Mouse (Mus musculus) hindbrain, embryonic 14.5 days (tissue): Measurements from ENCODE around the gene Bean1. TPM values are rescaled to one million over a fixed set of nuclear protein-coding genes. Genes with fewer than 3 reads are reported as not detected.

Experiments
- ATAC-seq: fragments of 200-750 bp; cut with Nextera tagmentation; 2 replicates; pipeline ENCODE4 v1.8.0; 2017; ENCODE audit warnings: moderate number of reproducible peaks, mild to moderate bottlenecking, moderate TSS enrichment, moderate library complexity; ENCODE audit not compliant: low FRiP score
- DNase-seq: peaks from one replicate; pipeline ENCODE4 v3.0.0-alpha.2; 2015; ENCODE audit warnings: low spot score
- H3K27ac ChIP-seq: fragments of 300-500 bp; sonication (generic); 2 replicates; pipeline ENCODE4 v1.5.1; 2014; ENCODE audit warnings: mild to moderate bottlenecking, moderate library complexity
- H3K27me3 ChIP-seq: fragments of 300-500 bp; sonication (generic); 2 replicates; pipeline ENCODE4 v1.6.1; 2014; ENCODE audit warnings: mild to moderate bottlenecking, low read length, mixed read lengths; ENCODE audit not compliant: control insufficient read depth, insufficient read depth
- H3K36me3 ChIP-seq: fragments of 300-500 bp; sonication (generic); replicated peaks from 2 replicates; pipeline ENCODE4 v1.6.1; 2014; ENCODE audit not compliant: control insufficient read depth, insufficient read depth
- H3K4me1 ChIP-seq: fragments of 300-500 bp; sonication (generic); replicated peaks from 2 replicates; pipeline ENCODE4 v1.6.1; 2014; ENCODE audit warnings: antibody characterized with exemption, low read length, mixed read lengths; ENCODE audit not compliant: control insufficient read depth, insufficient read depth
- H3K4me2 ChIP-seq: fragments of 300-500 bp; sonication (generic); replicated peaks from 2 replicates; pipeline ENCODE4 v1.6.1; 2014; ENCODE audit warnings: mild to moderate bottlenecking, moderate library complexity
- H3K4me3 ChIP-seq: fragments of 300-500 bp; sonication (generic); replicated peaks from 2 replicates; pipeline ENCODE4 v1.5.1; 2014; ENCODE audit warnings: mild to moderate bottlenecking, low read length
- H3K9ac ChIP-seq: fragments of 300-500 bp; sonication (generic); 2 replicates; pipeline ENCODE4 v1.6.1; 2014
- H3K9me3 ChIP-seq: fragments of 300-500 bp; sonication (generic); 2 replicates; pipeline ENCODE4 v1.6.1; 2016; ENCODE audit warnings: low read length; ENCODE audit not compliant: control insufficient read depth
- WGBS: fragments of 180-500 bp; shearing (Covaris S2); extraction: QIAGEN DNeasy Blood & Tissue Kit; methylation state at CpG from one replicate; pipeline ENCODE4 v1.1.7; 2014; 5-methylcytosine and 5-hydroxymethylcytosine counted together
- polyA plus RNA-seq: library from polyadenylated mRNA; unstranded; fragments of >200 nt; fragmentation: Nextera tagmentation; extraction: Ambion mirVana; gene quantifications from 2 replicates; pipeline ENCODE4 v1.2.1, GENCODE M21; 2014

Gene Bean1
- polyA plus RNA-seq, 1 experiment from 2014 or later = 9.3 TPM

DNA sequence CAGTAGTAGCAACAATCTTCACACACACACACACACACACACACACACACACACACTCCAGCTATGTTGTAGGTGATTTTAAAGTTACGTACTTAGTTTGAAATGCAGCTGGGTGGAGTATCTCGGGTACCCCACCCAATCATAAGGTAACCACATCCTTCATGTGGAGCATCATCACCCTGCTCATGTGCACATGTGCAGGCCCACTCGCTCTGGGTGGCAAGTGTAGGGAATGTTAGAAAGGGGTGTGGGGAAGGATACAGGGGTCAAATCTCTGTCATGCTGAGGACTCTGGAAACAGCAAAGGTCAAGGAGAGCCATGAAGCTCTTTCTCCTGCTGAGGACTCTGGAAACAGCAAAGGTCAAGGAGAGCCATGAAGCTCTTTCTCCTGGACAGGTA lies 34.0 kb upstream of the Bean1 start:
- ATAC-seq (no peak), DNase-seq (no peak)
- Histone ChIP-seq H3K9me3 (no peaks in the 10 kb centered on the region), H3K4me2 (no peak overlapping the region), H3K36me3 (no peaks in the 10 kb centered on the region), H3K4me3 (no peak overlapping the region), H3K27me3 (no peaks in the 10 kb centered on the region), H3K27ac (no peak overlapping the region), H3K4me1 (no peaks in the 10 kb centered on the region), H3K9ac (no peak overlapping the region)
- 96% methylated on average over 3 of the region's 3 CpGs for WGBS

DNA sequence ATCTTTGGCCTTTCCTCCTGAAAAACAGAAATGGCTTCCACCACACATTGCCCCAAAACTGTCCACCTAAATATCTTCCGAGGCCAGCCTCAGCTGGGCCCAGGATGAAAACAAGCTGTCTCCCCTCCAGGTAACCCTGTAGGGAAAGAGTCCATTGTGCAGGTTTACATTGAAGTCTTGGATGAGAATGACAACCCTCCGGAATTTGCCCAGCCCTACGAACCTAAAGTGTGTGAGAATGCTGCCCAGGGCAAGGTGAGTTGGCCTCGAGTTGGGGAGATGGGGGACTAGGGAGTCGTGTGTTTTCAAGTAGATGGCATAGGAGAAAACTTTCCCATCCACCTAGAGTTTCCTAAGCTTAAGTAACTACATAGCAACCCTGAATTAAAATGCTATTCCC lies 32.6 kb upstream of the Bean1 start:
- no peak overlapping the region for H3K27ac ChIP-seq
- H3K9ac ChIP-seq = no peak overlapping the region
- WGBS = 92% methylated on average over 5 of the region's 5 CpGs
- H3K4me3 ChIP-seq = no peak overlapping the region
- no peaks in the 10 kb centered on the region for H3K4me1 ChIP-seq
- no peaks in the 10 kb centered on the region for H3K9me3 ChIP-seq
- no peak overlapping the region for H3K4me2 ChIP-seq
- H3K27me3 ChIP-seq = no peaks in the 10 kb centered on the region
- no peak for ATAC-seq
- no peak for DNase-seq
- H3K36me3 ChIP-seq = no peaks in the 10 kb centered on the region

DNA sequence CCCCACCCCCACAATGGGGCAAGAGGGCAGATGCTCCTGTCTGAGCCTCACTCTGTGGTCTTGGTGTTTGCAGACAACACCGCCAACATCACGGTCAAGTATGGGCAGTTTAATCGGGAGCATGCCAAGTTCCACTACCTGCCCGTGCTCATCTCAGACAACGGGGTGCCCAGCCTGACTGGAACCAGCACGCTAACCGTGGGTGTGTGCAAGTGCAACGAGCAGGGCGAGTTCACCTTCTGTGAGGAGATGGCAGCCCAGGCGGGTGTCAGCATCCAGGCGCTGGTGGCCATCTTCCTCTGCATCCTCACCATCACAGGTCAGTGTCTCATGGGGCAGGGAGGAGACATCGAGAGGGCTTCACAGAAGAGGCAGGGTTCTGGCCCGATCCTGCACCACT lies 29.6 kb upstream of the Bean1 start:
- Histone ChIP-seq H3K27me3 (no peaks in the 10 kb centered on the region), H3K9ac (no peak overlapping the region), H3K9me3 (no peaks in the 10 kb centered on the region), H3K27ac (no peak overlapping the region), H3K4me3 (no peak overlapping the region), H3K36me3 (no peaks in the 10 kb centered on the region), H3K4me1 (no peaks in the 10 kb centered on the region), H3K4me2 (no peak overlapping the region)
- no peak for DNase-seq
- 91% methylated on average over 13 of the region's 13 CpGs for WGBS
- ATAC-seq = no peak

DNA sequence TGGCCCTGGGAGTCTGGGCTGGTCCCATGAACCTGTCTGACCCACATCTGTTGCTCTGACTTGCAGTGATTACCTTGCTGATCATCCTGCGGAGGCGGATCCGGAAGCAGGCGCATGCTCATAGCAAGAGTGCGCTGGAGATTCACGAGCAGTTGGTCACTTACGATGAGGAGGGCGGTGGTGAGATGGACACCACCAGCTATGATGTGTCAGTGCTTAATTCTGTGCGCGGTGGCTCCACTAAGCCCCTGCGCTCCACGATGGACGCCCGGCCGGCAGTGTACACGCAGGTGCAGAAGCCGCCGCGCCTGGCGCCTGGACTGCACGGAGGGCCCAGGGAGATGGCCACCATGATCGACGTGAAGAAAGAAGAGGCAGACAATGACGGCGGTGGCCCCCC lies 27.8 kb upstream of the Bean1 start:
- 92% methylated on average over 25 of the region's 25 CpGs for WGBS
- H3K4me1 ChIP-seq = no peaks in the 10 kb centered on the region
- no peaks in the 10 kb centered on the region for H3K27me3 ChIP-seq
- H3K27ac ChIP-seq = no peak overlapping the region
- no peak overlapping the region for H3K9ac ChIP-seq
- DNase-seq = no peak
- no peak for ATAC-seq
- H3K4me3 ChIP-seq = no peak overlapping the region
- no peaks in the 10 kb centered on the region for H3K9me3 ChIP-seq
- no peak overlapping the region for H3K4me2 ChIP-seq
- H3K36me3 ChIP-seq = no peaks in the 10 kb centered on the region

DNA sequence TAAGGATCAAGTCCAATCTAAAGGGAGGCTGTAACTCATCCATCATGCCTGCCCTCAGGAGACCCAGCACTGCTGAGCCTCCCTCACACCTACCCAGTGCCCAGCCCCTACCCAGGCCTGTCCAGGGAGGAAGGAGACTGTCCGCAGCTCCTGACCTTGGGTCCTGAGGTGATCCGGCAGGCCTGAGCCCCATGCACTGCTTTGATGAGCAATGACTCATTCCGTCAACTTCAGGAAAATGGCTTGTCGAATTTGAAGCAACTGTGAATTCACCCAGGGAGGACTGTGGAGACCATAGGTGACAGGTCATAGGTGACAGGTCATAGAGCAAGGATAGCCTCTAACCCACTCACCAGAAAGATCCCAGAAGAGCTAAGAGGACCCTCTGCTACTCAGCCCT lies 26.9 kb upstream of the Bean1 start:
- WGBS = 78% methylated on average over 4 of the region's 4 CpGs
- ATAC-seq = no peak
- H3K4me1 ChIP-seq = no peaks in the 10 kb centered on the region
- H3K9ac ChIP-seq = no peak overlapping the region
- H3K9me3 ChIP-seq = no peaks in the 10 kb centered on the region
- H3K4me3 ChIP-seq = no peak overlapping the region
- H3K27me3 ChIP-seq = no peaks in the 10 kb centered on the region
- H3K27ac ChIP-seq = no peak overlapping the region
- no peak for DNase-seq
- no peaks in the 10 kb centered on the region for H3K36me3 ChIP-seq
- H3K4me2 ChIP-seq = no peak overlapping the region

DNA sequence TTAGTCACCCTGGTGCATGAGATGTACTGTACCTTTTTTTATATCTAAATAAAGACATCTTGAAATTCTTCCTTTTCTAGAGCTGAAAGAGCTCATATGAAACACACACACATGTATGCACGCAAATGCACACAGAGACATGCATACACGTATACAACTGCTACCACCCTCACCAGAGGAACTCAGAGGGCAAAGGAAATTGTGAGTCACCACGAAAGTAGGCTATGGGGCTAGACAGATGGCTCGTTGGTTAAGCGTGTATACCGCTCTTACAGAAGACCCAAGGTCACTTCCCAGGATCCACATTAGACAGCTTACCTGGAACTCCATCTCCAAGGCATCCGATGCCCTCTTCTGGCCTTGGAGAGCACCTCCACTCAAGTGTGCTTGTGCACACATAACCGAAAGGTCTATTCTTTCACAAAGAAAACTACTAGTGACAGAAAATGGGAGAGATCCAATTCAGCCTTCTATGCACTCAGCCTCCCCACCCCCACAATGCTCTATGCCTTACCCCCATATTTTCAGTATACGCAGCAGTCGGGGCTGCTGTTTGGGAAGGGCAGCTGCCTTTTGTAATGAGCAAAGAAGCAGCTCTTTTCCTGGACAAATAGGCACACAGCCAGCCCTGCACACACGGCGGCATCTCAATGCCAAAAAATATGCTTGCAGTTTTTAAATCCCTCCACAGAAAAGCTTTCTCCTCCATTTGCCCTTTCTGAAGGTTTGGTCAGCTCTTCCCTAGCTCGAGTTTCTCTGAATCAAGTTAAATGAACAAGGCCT lies 25.6 kb upstream of the Bean1 start:
- H3K9ac ChIP-seq = no peak overlapping the region
- H3K4me1 ChIP-seq = no peaks in the 10 kb centered on the region
- no peaks in the 10 kb centered on the region for H3K9me3 ChIP-seq
- ATAC-seq (no peak), DNase-seq (no peak)
- no peaks in the 10 kb centered on the region for H3K27me3 ChIP-seq
- WGBS = 84% methylated on average over 13 of the region's 13 CpGs
- no peak overlapping the region for H3K4me3 ChIP-seq
- H3K36me3 ChIP-seq = no peaks in the 10 kb centered on the region
- H3K4me2 ChIP-seq = no peak overlapping the region
- H3K27ac ChIP-seq = no peak overlapping the region

DNA sequence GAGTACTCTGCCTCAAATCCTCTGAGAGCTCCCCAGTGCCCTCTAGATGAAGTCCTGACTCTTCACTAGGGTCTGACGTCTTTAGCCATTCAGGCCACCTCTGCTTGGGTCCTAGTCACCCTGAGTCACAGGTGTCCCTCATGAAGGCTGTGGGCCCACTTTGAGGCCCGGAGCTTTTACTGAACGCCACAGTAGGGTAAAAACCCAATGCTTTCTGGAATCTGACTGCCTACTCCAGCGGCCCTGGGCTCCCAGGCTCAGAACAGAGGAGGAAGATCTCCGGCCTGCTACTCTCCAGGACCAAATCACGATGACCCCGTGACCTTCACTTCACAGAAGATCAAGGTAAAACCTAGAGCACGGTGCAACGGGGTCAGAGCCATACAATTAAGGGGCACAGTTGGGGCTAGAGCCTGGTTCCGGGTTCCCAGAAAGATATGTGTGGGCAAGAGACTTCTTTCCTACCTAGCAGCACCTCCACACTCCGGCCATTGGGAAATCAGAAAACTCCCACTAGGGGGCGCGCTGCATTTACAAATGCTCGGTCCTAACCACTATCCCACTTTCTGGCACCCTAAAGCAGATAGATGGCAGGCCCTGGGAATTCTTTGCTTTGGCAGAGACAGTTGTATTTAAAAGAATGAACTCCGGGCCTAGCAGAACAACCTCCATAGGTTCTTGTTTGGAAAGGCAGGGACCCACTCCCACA lies 24.1 kb upstream of the Bean1 start:
- no peaks in the 10 kb centered on the region for H3K36me3 ChIP-seq
- WGBS = 30% methylated on average over 15 of the region's 15 CpGs
- H3K9me3 ChIP-seq = no peaks in the 10 kb centered on the region
- H3K4me1 ChIP-seq = no peaks in the 10 kb centered on the region
- peak; percentile 91 for DNase-seq
- H3K9ac ChIP-seq = no peak overlapping the region
- H3K4me2 ChIP-seq = no peak overlapping the region
- peak; percentile 87 for ATAC-seq
- no peaks in the 10 kb centered on the region for H3K27me3 ChIP-seq
- no peak overlapping the region for H3K4me3 ChIP-seq
- H3K27ac ChIP-seq = no peak overlapping the region

DNA sequence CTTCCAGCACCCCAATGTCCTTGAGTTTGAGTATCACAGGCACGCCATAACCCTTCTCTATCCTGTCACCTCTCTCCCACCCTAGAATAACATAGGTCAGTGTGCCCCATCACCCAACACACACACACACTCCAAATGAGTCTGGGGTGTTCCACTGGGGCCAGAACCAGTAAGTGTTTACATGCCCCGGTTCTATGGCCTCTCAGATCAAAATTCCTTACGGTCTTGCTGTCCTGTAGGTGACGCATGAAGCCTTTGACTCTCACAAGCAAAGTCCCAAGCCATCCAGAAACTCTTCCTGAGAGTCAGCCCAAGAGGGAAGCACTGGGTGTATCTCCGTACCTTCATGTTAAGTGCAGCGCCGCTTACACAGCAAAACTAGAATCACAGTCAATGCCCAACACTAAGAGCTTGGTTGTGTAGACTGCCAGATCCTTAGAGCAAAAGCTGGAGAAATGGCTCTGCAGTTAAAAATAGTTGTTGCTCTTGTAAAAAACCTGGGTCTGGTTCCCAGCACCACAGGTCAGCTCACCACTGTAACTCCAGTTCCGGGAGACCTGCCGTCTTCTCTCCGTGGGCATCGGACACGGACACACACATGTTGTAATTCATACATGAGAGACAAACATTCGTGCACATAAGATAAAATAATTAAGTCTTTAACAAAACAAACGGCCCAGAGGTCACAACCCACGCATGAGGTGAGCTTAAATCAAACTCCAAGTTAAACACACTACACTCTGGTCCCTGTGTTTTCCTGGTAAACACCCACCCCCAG lies 23.3 kb upstream of the Bean1 start:
- H3K27ac ChIP-seq = no peak overlapping the region
- no peaks in the 10 kb centered on the region for H3K9me3 ChIP-seq
- WGBS = 92% methylated on average over 15 of the region's 15 CpGs

DNA sequence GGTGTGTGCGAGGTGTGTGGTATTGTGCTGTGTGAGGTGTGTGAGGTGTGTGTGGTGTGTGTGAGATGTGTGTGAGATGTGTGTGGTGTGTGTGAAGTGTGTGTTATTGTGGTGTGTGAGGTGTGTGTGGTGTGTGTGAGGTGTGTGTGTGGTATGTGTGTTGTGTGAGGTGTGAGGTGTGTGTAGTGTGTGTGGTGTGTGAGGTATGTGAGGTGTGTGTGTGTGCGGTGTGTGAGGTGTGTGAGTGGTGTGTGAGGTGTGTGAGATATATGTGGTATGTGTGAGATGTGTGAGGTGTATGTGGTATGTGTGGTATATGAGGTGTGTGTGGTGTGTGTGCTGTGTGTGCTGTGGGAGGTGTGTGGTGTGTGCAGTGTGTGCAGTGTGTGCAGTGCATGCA lies 22.3 kb upstream of the Bean1 start:
- no peaks in the 10 kb centered on the region for H3K4me1 ChIP-seq
- no peak overlapping the region for H3K4me3 ChIP-seq
- no peak overlapping the region for H3K27ac ChIP-seq
- no peaks in the 10 kb centered on the region for H3K27me3 ChIP-seq
- no peak overlapping the region for H3K9ac ChIP-seq
- no peaks in the 10 kb centered on the region for H3K9me3 ChIP-seq
- ATAC-seq (no peak), DNase-seq (no peak)
- H3K36me3 ChIP-seq = no peaks in the 10 kb centered on the region
- WGBS = 98% methylated on average over 2 of the region's 2 CpGs
- H3K4me2 ChIP-seq = no peak overlapping the region

More for the DNA sequence above, 23.3 kb upstream of the Bean1 start:
- H3K4me2 ChIP-seq = no peak overlapping the region
- no peak for DNase-seq
- H3K36me3 ChIP-seq = no peaks in the 10 kb centered on the region
- no peak overlapping the region for H3K4me3 ChIP-seq
- ATAC-seq = no peak
- no peaks in the 10 kb centered on the region for H3K27me3 ChIP-seq
- H3K9ac ChIP-seq = no peak overlapping the region
- H3K4me1 ChIP-seq = no peaks in the 10 kb centered on the region
